Mouse (Mus musculus) heart, embryonic 10.5 days (tissue): ENCODE data around the gene A230050P20Rik. TPM values are rescaled to one million over a fixed set of nuclear protein-coding genes. Genes with fewer than 3 reads are reported as not detected.
"Not testable (repeated sequence)": the region's sequence is repeated elsewhere in the genome, so short reads cannot be mapped to it uniquely, and the experiment has no call there.

Experiments
- DNase-seq: peaks from one replicate; pipeline ENCODE4 v3.0.0-alpha.2; 2017; ENCODE audit warnings: low spot score
- H3K27ac ChIP-seq: fragments of 300-500 bp; sonication (generic); 2 replicates; pipeline ENCODE4 v1.5.1; 2016; ENCODE audit warnings: mild to moderate bottlenecking
- H3K27me3 ChIP-seq: fragments of 300-500 bp; sonication (generic); 2 replicates; pipeline ENCODE4 v1.6.1; 2016; ENCODE audit warnings: mild to moderate bottlenecking; ENCODE audit not compliant: poor library complexity, insufficient read depth, severe bottlenecking
- H3K36me3 ChIP-seq: fragments of 300-500 bp; sonication (generic); 2 replicates; pipeline ENCODE4 v1.6.1; 2016; ENCODE audit warnings: mild to moderate bottlenecking, moderate library complexity
- H3K4me1 ChIP-seq: fragments of 300-500 bp; sonication (generic); 2 replicates; pipeline ENCODE4 v1.6.1; 2016; ENCODE audit warnings: mild to moderate bottlenecking
- H3K4me3 ChIP-seq: fragments of 300-500 bp; sonication (generic); 2 replicates; pipeline ENCODE4 v1.5.1; 2016; ENCODE audit warnings: mild to moderate bottlenecking, moderate library complexity
- H3K9me3 ChIP-seq: fragments of 300-500 bp; sonication (generic); 2 replicates; pipeline ENCODE4 v1.6.1; 2016; ENCODE audit warnings: mild to moderate bottlenecking, moderate library complexity
- WGBS: fragments of 180-500 bp; shearing (Covaris S2); methylation state at CpG from one replicate; pipeline ENCODE4 v1.1.7; 2016; 5-methylcytosine and 5-hydroxymethylcytosine counted together
- polyA plus RNA-seq: library from polyadenylated mRNA; unstranded; fragments of >200 nt; fragmentation: Nextera tagmentation; extraction: Ambion mirVana; gene quantifications from 2 replicates; pipeline ENCODE4 v1.2.1, GENCODE M21; 2016

Gene A230050P20Rik
- polyA plus RNA-seq: 2.5 and 3.0 TPM in 2 replicates

DNA sequence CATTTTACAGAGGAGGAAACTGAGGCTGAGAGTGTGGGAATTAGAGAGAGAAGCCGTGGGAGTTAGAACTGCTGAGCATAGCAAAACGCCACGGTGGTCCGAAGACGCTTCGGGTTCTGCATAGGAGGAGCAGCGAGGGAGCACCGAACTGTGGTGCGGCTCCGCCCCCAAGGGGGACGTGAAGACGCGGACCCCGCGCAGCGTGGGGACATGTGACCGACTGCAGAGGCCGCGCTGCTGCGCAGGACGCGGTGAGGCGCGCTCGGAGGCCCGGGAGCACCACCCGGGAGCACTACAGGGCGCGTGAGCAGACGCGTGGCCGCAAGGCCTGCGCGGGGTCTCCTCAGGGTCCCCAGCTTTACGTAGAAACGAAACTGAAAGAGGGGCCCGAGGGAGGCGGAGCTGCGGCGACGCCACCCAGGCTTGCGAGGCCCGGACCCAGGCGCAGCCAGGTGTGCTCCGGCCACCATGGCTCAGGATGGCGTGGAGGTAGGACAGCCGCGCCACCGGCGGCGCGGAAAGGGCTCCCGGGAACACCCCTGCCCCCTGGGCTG, at the start of gene A230050P20Rik:
A230050P20Rik (plus strand) TSS at position 195 of the 554 bp plus-strand sequence.
- Histone ChIP-seq H3K4me3 (peak within 1 kb of the TSS; percentile 60), H3K9me3 (no peaks in the 10 kb centered on the region), H3K27me3 (peaks cover 66% of the 10 kb centered on the region), H3K36me3 (0 out of 2 replicates have a peak, but pooled peaks cover 2% of the 10 kb centered on the region), H3K4me1 (peaks cover 12% of the 10 kb centered on the region), H3K27ac (peak within 1 kb of the TSS; percentile 39)
- 9% methylated on average over 53 of the region's 53 CpGs for WGBS
- DNase-seq: no peak

- H3K27me3 ChIP-seq: peaks cover 13% of the 10 kb centered on the region
- H3K9me3 ChIP-seq: no peaks in the 10 kb centered on the region
- DNase-seq: no peak
- H3K27ac ChIP-seq: no peak overlapping the region
- no peak overlapping the region for H3K4me3 ChIP-seq
- peaks cover 1% of the 10 kb centered on the region for H3K4me1 ChIP-seq
- H3K36me3 ChIP-seq: no peaks in the 10 kb centered on the region
- 77% methylated on average over 5 of the region's 5 CpGs for WGBS
Measured at GRCm38 (mm10) chr9:20820001-20820400, 48.4 kb upstream of the A230050P20Rik start.

GRCm38 (mm10) chr9:20822821-20823220, 45.6 kb upstream of the A230050P20Rik start:
- Histone ChIP-seq H3K27ac (no peak overlapping the region), H3K27me3 (no peaks in the 10 kb centered on the region), H3K36me3 (no peaks in the 10 kb centered on the region), H3K9me3 (no peaks in the 10 kb centered on the region), H3K4me1 (no peaks in the 10 kb centered on the region), H3K4me3 (no peak overlapping the region)
- DNase-seq: no peak
- 77% methylated on average over 3 of the region's 3 CpGs for WGBS

DNA sequence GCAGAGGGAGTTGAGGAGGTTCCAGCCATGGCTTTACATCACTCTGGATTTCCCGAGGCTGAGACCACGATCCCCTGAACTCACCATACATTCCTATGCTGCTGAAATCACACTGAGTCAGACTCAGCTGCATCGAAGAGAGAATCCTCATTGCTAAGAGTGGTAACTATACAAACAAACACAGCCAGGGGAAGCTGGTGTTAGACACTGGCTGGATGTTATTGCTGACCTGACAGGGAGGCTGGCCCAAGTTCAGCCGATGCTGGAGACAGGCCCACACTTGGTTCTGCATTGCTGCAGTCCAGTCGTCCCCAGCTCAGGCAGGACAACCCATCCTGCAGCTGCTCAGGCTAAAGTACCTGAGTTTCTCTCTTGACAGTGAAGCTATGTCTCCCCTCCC, 42.7 kb upstream of the A230050P20Rik start:
- Histone ChIP-seq H3K4me3 (no peak overlapping the region), H3K27me3 (peaks cover 17% of the 10 kb centered on the region; the same call in 1 of the 2 replicates), H3K27ac (no peak overlapping the region), H3K9me3 (no peaks in the 10 kb centered on the region), H3K36me3 (no peaks in the 10 kb centered on the region), H3K4me1 (peaks cover 2% of the 10 kb centered on the region; the same call in 1 of the 2 replicates)
- no peak for DNase-seq
- 66% methylated on average over 5 of the region's 5 CpGs for WGBS

- 86% methylated on average over 1 of the region's 1 CpGs for WGBS
Measured at GRCm38 (mm10) chr9:20828127-20828526, 40.3 kb upstream of the A230050P20Rik start.

GRCm38 (mm10) chr9:20830901-20831643, 37.4 kb upstream of the A230050P20Rik start:
- H3K27ac ChIP-seq: no peak overlapping the region
- H3K27me3 ChIP-seq: peaks cover 31% of the 10 kb centered on the region
- peak; percentile 95 for DNase-seq
- 14% methylated on average over 19 of the region's 19 CpGs for WGBS
- no peaks in the 10 kb centered on the region for H3K36me3 ChIP-seq
- H3K9me3 ChIP-seq: no peaks in the 10 kb centered on the region
- H3K4me1 ChIP-seq: peaks cover 4% of the 10 kb centered on the region; the same call in 1 of the 2 replicates
- H3K4me3 ChIP-seq: peak overlapping the region; percentile 29; the same call in 1 of the 2 replicates

More at GRCm38 (mm10) chr9:20828127-20828526, 40.3 kb upstream of the A230050P20Rik start:
- H3K36me3 ChIP-seq: no peaks in the 10 kb centered on the region
- peaks cover 4% of the 10 kb centered on the region; the same call in 1 of the 2 replicates for H3K4me1 ChIP-seq
- H3K9me3 ChIP-seq: no peaks in the 10 kb centered on the region
- H3K27ac ChIP-seq: no peak overlapping the region
- DNase-seq: no peak
- H3K4me3 ChIP-seq: no peak overlapping the region
- H3K27me3 ChIP-seq: peaks cover 25% of the 10 kb centered on the region; the same call in 1 of the 2 replicates

DNA sequence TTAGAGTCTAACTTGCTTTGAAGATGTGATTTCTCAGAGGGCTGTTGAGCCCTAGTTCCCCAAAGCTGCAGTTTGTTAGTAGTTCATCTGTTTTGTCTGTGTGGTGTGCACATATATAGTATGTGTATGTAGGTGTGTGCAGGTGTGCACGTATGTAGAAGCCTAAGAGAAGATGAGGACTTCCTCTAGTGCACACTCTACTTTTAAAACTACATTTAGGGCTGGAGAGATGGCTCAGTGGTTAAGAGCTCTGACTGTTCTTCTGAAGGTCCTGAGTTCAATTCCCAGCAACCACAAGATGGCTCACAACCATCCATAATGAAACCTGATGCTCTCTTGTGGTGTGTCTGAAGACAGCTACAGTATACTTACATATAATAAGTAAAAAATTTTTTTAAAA, 33.6 kb upstream of the A230050P20Rik start:
- no peak for DNase-seq
- 68% methylated on average over 1 of the region's 1 CpGs for WGBS
- Histone ChIP-seq H3K9me3 (no peaks in the 10 kb centered on the region), H3K4me1 (peaks cover 7% of the 10 kb centered on the region; the same call in 1 of the 2 replicates), H3K36me3 (no peaks in the 10 kb centered on the region), H3K4me3 (no peak overlapping the region), H3K27ac (no peak overlapping the region), H3K27me3 (peaks cover 22% of the 10 kb centered on the region)

DNA sequence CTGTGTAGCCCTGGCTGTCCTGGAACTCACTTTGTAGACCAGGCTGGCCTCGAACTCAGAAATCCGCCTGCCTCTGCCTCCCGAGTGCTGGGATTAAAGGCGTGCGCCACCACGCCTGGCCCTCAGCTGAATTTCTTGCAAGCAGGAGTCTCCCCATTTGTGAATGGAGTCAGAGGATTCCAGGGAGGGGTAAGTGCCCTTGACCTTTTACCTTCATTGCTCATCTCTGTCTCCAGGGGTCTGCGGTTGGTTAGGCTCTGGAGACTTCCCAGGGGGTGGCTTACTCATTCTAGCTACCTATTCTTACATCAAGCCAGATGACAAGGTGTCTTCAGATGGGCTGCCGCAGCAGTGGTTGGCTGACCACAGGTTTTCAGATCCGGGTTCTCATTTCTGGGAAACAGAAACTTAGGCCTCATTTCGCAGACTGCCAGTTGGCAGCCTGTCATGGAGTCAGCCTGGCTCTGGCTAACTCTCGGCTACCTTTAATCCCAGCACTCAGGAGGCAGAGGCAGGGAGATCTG, 32.9 kb upstream of the A230050P20Rik start:
- H3K36me3 ChIP-seq, H3K9me3 ChIP-seq, H3K27ac ChIP-seq, DNase-seq, H3K4me3 ChIP-seq, H3K4me1 ChIP-seq: not testable (repeated sequence)
- 77% methylated on average over 11 of the region's 11 CpGs for WGBS
- H3K27me3 ChIP-seq: peaks cover 16% of the 10 kb centered on the region

- no peak for DNase-seq
- Histone ChIP-seq H3K36me3 (no peaks in the 10 kb centered on the region), H3K4me1 (0 out of 2 replicates have a peak, but pooled peaks cover 3% of the 10 kb centered on the region), H3K4me3 (no peak overlapping the region), H3K27ac (no peak overlapping the region), H3K27me3 (peaks cover 19% of the 10 kb centered on the region), H3K9me3 (no peaks in the 10 kb centered on the region)
- WGBS: 79% methylated on average over 9 of the region's 9 CpGs
Measured at GRCm38 (mm10) chr9:20837184-20837947, 31.1 kb upstream of the A230050P20Rik start.

DNA sequence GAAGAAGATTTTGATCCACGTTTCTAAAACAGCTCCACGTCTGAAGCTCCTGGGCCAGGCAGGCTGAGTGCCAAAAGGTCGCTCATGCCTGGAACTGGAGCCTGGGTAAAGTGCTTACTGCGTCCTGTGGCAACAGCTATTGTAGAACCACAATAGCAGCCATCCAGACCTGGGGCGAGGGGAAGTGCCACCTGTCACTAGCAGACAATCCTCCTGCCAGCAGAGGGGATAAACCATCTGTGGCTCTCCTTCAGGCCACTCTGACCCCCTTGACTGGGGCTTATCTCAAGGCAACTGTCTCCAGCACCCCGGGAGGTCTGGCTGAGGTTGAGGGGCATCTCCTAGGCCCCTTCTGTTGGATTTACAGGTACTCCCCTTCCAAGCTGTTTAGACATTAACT, 29.5 kb upstream of the A230050P20Rik start:
- Histone ChIP-seq H3K4me1 (0 out of 2 replicates have a peak, but pooled peaks cover 3% of the 10 kb centered on the region), H3K4me3 (no peak overlapping the region), H3K27ac (no peak overlapping the region), H3K27me3 (peaks cover 5% of the 10 kb centered on the region; the same call in 1 of the 2 replicates), H3K36me3 (no peaks in the 10 kb centered on the region), H3K9me3 (no peaks in the 10 kb centered on the region)
- DNase-seq: no peak
- WGBS: 53% methylated on average over 6 of the region's 6 CpGs

- Histone ChIP-seq H3K9me3 (no peaks in the 10 kb centered on the region), H3K27ac (no peak overlapping the region), H3K4me3 (no peak overlapping the region), H3K4me1 (0 out of 2 replicates have a peak, but pooled peaks cover 2% of the 10 kb centered on the region), H3K27me3 (peaks cover 13% of the 10 kb centered on the region; the same call in 1 of the 2 replicates), H3K36me3 (no peaks in the 10 kb centered on the region)
- DNase-seq: no peak
- WGBS: 51% methylated on average over 4 of the region's 4 CpGs
Measured at GRCm38 (mm10) chr9:20842211-20842610, 26.2 kb upstream of the A230050P20Rik start.

DNA sequence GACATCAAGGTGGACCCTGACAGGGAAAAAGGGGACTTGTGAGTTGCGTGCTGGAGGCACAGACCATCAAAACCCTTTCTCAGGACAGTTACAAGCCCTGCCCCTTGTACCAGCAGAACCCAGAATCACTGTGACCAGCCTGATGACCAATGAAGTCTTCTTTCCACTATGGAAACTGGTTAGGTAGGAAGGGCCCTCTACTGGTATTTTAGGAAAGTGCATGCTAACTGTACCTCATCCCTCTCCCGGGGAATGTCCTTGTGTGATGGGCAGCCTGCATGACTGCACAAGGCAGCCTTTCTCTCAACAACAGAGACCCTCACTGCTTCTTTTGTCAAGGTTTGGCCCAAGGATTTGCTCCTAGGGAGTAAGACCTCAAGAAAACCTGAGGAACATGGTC, 25.8 kb upstream of the A230050P20Rik start:
- WGBS: 28% methylated on average over 2 of the region's 2 CpGs
- DNase-seq: no peak
- Histone ChIP-seq H3K36me3 (no peaks in the 10 kb centered on the region), H3K4me1 (no peaks in the 10 kb centered on the region), H3K9me3 (no peaks in the 10 kb centered on the region), H3K27me3 (peaks cover 16% of the 10 kb centered on the region; the same call in 1 of the 2 replicates), H3K27ac (no peak overlapping the region), H3K4me3 (no peak overlapping the region)
